Mouse (Mus musculus): ENCODE results near the gene 6430548M08Rik.

Gene 6430548M08Rik

DNA sequence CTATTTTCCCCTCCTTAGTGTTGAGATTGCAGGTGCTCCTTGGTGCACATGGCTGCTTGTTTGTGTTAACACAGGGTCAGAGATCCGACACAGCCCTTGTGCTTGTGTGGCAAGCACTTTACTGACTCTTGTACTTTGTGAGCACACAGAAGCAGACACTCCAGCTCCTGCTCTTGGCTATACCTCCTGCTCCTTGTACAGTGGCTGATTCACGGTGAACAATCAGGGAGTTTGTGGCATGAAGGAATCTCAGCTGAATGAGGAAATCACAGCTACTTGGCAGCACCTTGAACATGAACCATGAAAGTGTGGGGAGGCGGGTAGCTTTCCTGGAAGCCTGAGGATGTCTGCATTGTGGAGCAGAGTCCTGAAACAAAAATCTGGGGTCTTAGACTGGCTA lies 26.8 kb downstream of the 6430548M08Rik start:
- in situ Hi-C loops (cut with MboI; ENCODE audit: low sequenced_read_pairs) = no loop called here

DNA sequence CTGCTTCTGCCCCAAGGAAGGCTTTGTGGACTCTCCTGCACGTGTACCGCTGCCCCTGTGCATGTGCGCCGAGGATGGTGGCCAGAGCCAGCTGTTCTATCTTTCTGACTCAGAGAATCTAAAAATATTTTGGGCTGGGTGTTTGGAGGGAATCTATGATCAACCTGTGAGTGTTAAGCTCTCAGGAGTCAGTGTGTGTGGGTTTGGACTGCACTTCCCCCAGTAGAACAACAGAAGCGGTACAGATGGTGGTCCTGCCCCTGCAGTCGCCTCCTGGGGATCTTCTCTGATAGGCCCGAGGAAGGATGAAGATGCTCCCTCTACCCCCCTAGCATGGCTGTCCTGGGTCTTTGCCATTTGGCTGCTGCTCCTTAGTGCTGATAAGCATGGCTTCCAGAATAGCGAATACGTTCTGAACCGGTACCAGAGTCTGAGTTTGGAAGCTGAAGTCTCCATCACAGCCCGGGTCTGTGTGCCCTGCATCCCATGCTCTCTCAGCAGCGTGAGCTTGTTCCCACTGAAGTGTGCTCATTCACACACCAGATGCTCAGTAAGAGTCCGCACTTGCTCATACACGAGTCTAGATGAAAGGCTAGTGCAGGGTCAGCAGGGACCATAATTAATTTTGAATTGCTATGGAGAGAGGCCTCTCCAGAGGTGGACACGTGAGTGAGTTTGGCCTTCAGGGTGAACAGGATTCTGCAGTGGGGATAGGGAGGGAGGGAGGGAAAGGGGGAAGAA lies 30.1 kb downstream of the 6430548M08Rik start:
- in situ Hi-C loops (cut with MboI; ENCODE audit: low sequenced_read_pairs) = no loop called here

DNA sequence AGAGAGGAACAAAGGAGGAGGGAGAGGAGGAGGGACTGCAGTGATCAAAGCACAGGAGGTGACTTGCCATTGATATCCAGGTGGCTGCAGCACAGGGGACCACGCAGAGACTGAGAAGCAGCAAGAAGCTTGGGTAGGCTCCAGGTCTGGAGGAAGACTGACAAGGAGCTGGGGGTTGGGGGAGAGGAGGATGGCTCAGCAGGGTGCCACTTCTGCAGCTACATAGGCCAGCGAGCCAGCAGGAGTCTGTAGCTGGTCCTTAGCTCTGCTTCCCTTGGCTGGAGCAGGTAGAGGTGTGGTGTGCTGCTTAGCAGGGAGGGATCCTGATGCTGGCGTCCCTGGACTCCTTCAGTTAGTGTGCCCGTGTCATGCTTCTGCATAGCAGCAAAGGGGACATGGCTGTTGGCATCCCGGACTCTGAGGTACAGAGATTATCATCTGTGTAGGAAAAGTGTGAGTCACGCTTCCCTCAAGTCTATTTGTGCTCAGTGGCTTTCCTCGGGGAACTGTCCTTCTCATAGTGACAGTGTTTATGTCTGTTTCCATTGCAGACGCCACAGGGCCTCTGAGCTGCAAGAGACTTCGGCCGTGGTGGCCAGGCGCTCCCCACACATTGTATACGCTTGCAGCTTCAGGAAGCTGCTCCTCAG lies 30.8 kb downstream of the 6430548M08Rik start:
- in situ Hi-C loops (cut with MboI; ENCODE audit: low sequenced_read_pairs) = no loop called here

DNA sequence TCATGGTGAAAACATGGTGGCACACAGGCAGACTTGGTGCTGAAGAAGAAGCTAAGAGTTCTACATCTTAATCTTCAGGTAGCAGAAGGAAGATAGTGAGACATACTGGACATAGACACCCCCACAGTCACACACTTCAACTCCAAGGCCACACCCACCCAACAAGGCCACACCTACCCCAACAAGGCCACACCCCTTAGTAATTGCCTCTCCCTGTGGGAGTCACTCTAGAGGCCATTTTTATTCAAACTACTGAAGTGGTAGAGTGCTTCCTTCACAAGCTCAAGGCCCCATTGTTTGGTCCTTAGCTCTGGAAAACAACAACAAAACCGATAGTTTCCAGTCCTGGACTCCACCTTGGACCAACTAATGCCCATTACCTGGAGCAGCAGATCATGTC lies 32.1 kb downstream of the 6430548M08Rik start:
- in situ Hi-C loops (cut with MboI; ENCODE audit: low sequenced_read_pairs) = no loop called here

DNA sequence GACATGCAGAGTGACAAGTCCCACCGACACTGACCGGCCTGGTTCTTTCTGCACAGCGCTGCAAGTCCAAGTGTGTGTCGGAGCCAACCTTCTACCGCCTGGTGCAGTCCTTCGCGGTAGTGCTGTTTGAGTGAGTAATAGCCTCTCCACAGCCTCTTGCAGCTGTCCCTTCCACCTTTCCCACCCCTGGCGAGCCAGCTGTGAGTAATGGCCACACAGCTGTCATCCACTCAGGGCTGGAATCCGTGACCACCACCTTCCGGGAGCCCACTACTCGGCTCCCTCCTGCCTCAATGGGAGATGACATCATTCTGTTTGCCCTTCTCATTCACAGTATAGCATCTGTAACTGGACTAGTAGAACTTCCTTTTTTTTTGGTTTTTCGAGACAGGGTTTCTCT lies 36.1 kb downstream of the 6430548M08Rik start:
- in situ Hi-C loops (cut with MboI; ENCODE audit: low sequenced_read_pairs) = no loop called here

DNA sequence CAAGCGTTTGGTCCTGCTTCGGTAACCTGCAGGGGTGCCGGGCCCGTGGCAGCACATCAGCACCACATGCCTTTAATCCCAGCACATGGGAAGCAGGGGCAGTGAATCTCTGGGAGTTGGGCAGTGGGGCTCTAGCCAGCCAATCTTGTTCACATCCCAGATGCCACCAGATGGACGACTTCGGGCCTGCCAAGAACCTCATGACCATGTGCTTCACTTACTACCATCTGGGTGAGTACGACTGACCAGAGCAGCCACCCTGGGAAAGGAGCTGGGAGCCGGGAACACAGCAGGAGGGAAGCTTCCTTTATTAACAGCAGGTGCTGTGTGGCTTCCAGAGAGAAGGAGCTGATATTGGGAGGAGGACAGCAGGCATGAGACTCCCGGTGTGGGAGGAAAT lies 37.2 kb downstream of the 6430548M08Rik start:
- in situ Hi-C loops (cut with MboI; ENCODE audit: low sequenced_read_pairs) = no loop called here

DNA sequence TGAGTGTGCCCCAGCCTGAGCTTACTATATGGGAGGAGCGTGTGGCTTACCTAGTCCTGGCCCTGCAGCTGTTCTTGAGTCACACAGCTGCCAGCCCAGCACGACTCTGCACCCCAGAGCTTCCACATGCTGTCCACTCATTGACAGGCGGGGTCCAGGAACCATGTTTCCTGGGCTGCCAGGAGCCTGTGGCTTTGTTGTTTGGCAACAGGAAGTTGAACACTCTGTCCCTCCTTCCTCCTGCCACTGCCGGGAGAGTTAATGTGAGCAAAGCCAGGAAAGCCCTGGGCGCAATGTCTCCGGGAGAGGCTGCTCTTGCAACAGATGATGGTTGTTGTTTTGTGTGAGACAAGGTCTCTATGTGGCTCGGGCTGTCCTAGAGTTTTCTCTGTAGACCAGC lies 38.7 kb downstream of the 6430548M08Rik start:
- in situ Hi-C loops (cut with MboI; ENCODE audit: low sequenced_read_pairs) = no loop called here

DNA sequence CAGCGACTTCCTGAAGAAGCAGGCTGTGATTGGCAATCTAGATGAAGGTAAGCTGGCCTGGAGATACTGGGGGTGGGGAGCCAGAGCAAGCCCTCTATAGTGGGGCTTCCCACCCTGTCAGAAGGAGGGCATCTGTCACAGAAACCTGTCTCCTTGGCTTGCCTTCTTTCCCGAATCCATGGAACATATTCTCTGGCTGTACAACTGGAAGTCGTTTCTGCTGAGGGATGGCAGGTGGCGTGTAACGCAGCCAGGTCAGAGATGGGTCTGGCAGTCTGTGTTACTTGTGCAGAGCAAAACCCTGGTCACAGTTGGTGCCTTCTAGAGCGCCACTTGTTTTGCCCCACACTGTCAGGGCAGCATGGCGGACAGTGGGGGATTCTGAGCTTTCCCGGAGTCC lies 46.4 kb downstream of the 6430548M08Rik start:
- in situ Hi-C loops (cut with MboI; ENCODE audit: low sequenced_read_pairs) = no loop called here

DNA sequence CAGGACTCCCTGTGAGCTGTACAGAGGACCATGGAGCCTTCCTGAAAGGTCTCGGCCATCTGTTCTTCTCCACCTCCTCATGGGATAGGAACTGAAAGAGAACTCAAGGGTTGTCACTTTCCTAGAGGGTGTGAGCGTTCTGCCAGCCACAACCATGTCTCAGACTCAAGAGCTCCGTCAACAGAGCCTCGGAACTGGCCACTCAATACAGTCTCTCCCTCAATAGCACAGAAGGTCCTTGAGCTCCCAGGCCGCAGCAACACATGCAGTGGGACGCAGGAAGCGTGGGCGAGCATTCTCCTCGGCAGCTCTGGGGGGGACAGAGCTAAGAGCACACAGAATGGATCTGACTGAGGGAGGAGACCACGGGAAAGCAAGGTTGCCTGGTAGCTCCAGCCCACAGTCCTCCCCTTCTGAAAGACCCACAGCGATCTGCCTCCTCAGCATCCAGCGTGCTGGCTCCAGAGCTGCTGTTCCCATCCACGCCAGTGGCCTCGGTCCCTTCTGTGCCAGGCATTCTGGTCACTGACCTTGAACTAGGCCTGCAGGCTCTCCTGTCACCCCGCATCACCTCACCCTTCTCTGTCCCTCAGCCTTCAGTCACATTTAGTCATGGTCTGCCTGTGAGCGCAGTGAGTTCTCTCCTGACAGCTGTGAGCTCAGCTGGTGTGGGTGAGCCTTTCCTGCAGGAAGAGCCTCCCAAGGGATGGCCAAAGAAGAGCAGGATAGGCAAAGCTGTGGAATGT lies 47.9 kb downstream of the 6430548M08Rik start:
- in situ Hi-C loops (cut with MboI; ENCODE audit: low sequenced_read_pairs) = no loop called here

DNA sequence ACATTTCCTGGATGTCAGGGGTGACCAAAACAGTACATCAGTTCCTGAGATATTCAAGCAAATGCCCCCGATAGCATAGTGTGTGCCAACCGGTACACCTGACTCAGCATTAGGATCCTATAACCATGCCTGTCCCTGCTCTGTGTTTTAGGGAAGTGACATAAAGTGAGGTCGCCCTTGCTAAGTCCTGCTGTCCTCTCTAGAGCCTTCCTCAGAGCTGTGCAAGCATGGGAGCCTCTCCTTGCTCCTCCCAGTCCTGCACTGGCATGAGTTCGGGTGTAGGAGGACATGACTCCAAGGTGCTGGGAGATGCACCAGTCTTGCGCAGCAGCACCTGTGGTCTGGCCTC lies 48.4 kb downstream of the 6430548M08Rik start:
- in situ Hi-C loops (cut with MboI; ENCODE audit: low sequenced_read_pairs) = no loop called here

DNA sequence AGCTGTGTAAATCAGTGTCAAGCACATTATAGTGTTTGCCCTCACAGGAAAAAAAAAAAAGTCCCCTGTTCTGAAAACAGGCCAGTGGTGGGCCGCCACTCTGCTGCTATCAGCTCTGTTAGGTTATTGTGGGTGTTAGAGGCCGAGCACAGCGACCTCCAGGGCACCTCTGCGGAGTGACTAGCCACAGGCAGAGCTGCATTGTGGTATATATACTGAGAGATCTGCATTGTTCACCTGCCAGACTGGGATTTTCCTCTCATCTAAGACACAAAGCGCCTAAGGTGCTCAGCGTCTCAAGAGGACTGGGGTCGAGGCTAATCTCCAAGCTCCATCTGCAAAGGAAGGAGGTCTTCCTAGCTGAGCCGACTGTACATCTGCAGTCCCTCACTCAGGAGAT lies 49.4 kb downstream of the 6430548M08Rik start:
- in situ Hi-C loops (cut with MboI; ENCODE audit: low sequenced_read_pairs) = no loop called here

DNA sequence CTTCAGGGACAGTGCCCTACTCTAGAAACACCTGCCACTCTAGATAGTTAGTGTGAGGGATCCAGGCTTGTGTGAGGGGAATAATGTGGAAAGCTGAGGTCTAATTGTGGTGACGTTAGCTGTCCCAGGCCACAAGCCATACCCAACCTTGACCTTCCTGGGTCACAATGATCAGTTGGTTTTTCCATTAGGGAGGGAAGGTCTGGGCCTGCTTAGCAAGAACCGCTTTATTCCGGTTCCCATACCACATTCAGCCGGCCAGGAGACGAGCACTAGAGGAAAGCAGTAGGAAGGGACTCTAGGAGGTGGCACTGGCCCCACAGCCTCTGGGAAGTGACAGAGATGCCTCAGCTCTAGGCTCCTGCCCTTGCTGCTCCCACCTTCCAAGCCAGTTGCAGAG lies 50.1 kb downstream of the 6430548M08Rik start:
- in situ Hi-C loops (cut with MboI; ENCODE audit: low sequenced_read_pairs) = no loop called here

DNA sequence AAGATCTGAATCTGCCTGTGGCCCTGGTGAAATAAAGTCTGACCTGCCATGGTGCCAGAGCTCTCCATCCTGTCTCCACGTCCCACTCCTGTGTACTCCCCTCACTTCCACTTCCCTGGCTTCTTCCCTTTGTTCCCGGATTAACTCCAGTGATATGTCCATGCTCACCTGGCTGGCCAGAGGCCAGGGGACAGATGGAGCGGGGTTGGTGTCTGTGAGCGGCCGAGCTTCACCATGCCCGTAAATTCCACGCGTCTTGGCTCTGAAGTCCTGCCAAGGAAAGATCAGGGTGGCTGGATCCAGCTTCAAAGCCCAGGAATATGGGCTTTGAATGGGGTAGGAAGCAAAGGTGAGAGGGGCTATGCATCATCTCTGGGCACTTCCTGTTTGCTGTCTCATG lies 53.2 kb downstream of the 6430548M08Rik start:
- in situ Hi-C loops (cut with MboI; ENCODE audit: low sequenced_read_pairs) = no loop called here

DNA sequence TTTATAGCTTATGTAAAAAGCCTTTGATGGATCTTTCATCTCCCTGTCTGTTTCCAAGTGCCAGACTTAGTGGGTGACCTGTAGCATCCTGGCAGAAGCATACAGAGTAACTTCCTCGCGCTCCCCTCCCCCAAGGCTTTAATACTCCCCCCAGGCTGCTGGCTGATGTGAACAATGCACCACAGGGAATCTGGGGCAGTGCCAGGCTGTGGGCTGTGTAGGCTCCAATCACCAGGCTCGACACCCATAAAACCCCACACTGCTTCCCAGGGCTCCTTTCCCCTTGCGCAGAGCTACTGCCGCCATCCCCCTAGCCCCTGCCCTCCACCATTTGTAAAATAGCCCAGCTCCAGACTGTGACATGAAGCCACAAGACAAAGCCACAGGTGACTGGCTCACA lies 53.9 kb downstream of the 6430548M08Rik start:
- in situ Hi-C loops (cut with MboI; ENCODE audit: low sequenced_read_pairs) = no loop called here

DNA sequence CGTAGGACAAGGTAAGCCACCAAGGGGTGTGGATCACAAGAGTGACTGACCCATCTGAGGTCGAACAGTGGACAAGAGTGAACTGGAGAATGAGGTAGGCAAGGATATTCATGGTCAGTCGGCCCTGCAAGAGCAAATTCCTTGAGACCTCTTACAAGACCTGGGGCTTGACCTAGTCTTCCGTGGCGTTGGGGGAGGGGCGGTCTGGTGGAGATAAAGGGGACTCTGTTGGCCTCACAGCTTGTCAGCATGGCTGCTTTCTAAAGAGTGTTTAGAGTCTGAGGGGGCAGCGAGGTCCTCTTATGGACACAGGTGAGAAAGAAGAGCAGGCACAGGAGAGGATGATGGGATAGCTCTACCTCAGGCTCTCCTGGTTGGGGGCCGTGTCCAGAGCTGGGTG lies 55.2 kb downstream of the 6430548M08Rik start:
- in situ Hi-C loops (cut with MboI; ENCODE audit: low sequenced_read_pairs) = no loop called here

DNA sequence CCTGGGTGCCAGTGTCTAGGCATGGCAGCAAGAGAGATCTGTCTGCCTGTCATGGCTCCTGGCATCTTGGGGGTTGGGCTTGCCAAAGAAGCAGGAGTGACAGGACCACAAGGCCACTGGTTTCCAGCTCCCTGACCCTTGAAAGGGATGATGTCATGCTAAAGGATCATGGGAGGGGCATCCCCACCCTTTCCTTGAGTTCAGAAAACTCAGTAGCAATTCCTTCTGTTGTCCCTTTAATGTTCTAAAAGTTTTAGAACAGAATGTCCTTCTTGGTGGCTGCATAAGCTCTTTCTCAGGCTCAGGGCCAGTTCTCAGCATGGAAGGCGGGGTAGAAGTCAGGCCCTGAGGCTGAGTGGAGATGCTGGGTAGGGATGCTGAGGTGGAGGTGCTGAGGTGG lies 59.2 kb downstream of the 6430548M08Rik start:
- in situ Hi-C loops (cut with MboI; ENCODE audit: low sequenced_read_pairs) = no loop called here

DNA sequence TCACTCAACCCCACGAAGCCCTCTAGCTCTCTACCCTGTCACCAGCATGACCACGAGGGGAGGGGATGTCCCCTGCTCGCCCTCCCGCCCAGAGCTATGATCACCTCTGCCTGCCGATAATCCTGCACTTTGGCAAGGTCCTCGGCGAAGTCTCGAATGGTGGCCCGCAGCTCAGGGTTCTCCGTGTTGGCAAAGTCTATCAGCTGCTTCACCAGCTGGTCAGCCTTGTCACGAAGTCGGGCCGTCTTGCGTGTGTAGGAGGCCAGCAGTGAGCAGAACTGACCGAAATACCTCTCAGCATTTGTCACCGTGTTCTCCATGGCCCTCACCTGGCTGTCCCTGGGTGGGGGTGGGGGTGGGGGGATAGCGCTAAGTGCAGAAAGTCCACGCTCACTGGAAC lies 60.7 kb downstream of the 6430548M08Rik start:
- in situ Hi-C loops (cut with MboI; ENCODE audit: low sequenced_read_pairs) = no loop called here

DNA sequence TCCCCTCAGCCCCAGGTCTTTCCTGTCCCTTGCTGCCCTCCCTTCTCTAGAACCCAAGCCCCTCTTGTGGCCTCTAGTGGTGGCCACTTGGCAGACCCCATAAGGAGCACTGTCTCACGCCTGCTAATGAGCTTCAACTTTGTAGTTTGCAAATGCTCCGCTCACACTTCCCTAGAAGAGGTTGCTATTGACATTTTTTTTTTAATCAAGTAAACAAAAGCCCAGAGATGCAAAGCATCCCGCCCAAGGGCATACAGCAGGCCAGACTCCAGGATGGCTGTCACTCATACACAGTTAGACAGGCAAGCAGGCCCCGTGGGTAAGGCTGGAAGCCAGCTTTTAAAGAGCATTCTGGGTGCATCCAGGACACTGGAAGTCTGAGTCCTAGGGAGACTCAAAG lies 62.7 kb downstream of the 6430548M08Rik start:
- in situ Hi-C loops (cut with MboI; ENCODE audit: low sequenced_read_pairs) = no loop called here

DNA sequence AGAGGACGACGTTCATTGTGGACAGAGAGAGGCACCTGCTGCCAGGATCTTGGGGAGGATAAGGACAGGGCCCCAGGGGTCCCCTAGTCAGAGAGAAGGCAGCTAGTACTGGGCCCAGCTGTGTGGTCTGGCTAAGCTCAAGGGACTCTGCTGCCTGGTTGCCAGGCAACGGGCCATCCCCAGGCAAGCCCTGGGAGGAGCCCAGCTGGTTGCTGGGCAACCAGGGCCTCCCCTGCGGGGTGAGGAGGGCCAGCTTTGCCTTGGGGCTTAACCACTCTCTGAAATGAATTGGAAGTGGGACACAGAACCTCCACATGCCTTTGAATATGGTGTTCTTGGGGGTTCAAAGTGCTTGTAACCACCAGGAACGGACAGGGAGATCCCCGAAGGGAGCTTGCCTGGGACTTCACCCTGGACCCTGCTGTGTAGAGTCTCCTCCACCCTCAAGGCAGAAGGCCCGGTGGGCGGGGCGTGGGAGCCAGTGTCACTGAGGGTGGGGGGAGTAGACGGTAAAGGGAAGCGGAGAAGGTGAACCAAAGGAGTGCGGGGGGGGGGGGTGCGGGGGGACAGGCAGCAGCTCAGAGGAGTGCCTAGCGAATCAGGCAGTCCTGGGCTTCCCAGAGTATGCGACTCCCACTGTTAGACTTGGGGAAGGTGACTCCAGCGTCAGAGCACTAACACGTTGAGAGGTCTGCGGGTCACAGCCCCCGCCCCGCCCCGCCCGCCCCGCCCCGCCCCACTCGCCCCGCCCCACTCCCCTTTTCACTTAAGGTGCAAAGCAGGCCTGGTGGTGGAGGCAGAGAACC lies 63.6 kb downstream of the 6430548M08Rik start, which contains the start of gene Fam92b:
Fam92b (minus strand) TSS at position 149 of the 806 bp plus-strand sequence.
- in situ Hi-C loops (cut with MboI; ENCODE audit: low sequenced_read_pairs) = no loop called here

DNA sequence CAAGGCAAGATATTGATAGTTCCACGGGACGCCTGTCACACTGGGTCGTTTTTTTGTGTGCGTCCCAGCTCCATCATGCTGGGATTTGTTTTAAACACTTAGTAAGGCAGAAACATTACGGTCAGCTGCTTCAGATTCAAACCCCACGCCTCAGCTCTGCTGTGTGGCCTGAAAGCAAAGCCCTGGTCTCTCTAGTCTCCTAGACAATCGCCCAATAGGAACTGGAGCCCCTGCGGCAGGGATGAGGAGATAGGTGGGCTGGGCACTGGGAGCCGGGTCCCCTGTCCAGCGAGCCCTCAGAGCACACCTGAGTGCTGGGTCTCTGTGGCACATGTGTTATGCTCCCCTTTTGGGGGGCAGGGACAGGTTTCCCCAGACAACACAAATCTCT lies 64.2 kb downstream of the 6430548M08Rik start:
- in situ Hi-C loops (cut with MboI; ENCODE audit: low sequenced_read_pairs) = no loop called here

DNA sequence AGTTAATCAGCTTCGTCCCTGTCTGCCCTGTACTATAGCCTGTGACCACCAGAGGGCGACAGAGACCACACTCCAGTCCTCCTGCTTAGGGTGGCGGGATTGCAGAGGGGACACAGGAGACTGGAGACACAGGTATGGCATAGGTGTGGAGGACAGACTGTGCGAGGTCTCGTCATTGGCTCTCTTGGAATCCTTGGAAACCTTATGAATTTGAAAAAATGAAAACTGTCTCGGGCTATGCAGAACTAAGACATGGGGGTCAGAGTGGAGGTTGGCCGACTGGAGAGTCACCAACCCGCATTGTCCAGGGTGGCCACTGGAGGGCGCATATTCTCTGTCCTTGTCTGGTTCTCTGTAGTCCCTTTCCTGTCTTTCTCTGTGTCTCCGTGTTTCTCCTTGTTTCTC lies 65.1 kb downstream of the 6430548M08Rik start:
- in situ Hi-C loops (cut with MboI; ENCODE audit: low sequenced_read_pairs) = no loop called here

All from CH12F3 (cell line).